Mouse (Mus musculus): ENCODE measurements around the gene Gas8. TPM values are rescaled to one million over a fixed set of nuclear protein-coding genes. Genes with fewer than 3 reads are reported as not detected.

Gene Gas8
- polyA plus RNA-seq, 2 experiments = 30.9 to 34.0 TPM

GRCm38 (mm10) chr8:123478456-123479218 is 40.0 kb upstream of the Gas8 start:
- peaks cover 29% of the 10 kb centered on the region for H3K36me3 ChIP-seq (ENCODE audit: control insufficient read depth, insufficient read depth, low read length)
- no peak for TF ChIP-seq POLR2A (IDR thresholded peaks at IDR 0.05; ENCODE audit: borderline replicate concordance, extremely low read depth, insufficient read depth, insufficient read length)
- WGBS = 33% methylated on average over 16 of the region's 16 CpGs
- ATAC-seq (ENCODE audit: low FRiP score, low read depth) (no peak), DNase-seq (ENCODE audit: low spot score) (peak; percentile 20)
- H3K4me1 ChIP-seq (ENCODE audit: control insufficient read depth, insufficient read depth, low read length) = peaks cover 10% of the 10 kb centered on the region
- peak overlapping the region; percentile 90; the same call in 1 of the 2 replicates for H3K27ac ChIP-seq (replicated peaks; ENCODE audit: low read depth, low read length)
- peak overlapping the region; percentile 90 for H3K4me3 ChIP-seq (replicated peaks; ENCODE audit: low read length)
- H3K9me3 ChIP-seq (ENCODE audit: control insufficient read depth, low read length) = no peaks in the 10 kb centered on the region
- H3K4me2 ChIP-seq (replicated peaks; ENCODE audit: low read depth, low read length, severe bottlenecking) = peak overlapping the region; percentile 81
- H3K9ac ChIP-seq (ENCODE audit: low read depth, low read length, severe bottlenecking) = peak overlapping the region; percentile 78
- no peaks in the 10 kb centered on the region for H3K27me3 ChIP-seq (ENCODE audit: control insufficient read depth, insufficient read depth, low read length)

- no peak overlapping the region for H3K27ac ChIP-seq (replicated peaks; ENCODE audit: low read depth, low read length)
- no peak overlapping the region for H3K4me2 ChIP-seq (replicated peaks; ENCODE audit: low read depth, low read length, severe bottlenecking)
- H3K9me3 ChIP-seq (ENCODE audit: control insufficient read depth, low read length) = no peaks in the 10 kb centered on the region
- 86% methylated on average over 7 of the region's 7 CpGs for WGBS
- H3K9ac ChIP-seq (ENCODE audit: low read depth, low read length, severe bottlenecking) = no peak overlapping the region
- DNase-seq (ENCODE audit: low spot score) (no peak), ATAC-seq (ENCODE audit: low FRiP score, low read depth) (no peak)
- no peak for TF ChIP-seq POLR2A (IDR thresholded peaks at IDR 0.05; ENCODE audit: borderline replicate concordance, extremely low read depth, insufficient read depth, insufficient read length)
- peaks cover 10% of the 10 kb centered on the region for H3K4me1 ChIP-seq (ENCODE audit: control insufficient read depth, insufficient read depth, low read length)
- peaks cover 67% of the 10 kb centered on the region for H3K36me3 ChIP-seq (ENCODE audit: control insufficient read depth, insufficient read depth, low read length)
- H3K4me3 ChIP-seq (replicated peaks; ENCODE audit: low read length) = no peak overlapping the region
- no peaks in the 10 kb centered on the region for H3K27me3 ChIP-seq (ENCODE audit: control insufficient read depth, insufficient read depth, low read length)
Measured at GRCm38 (mm10) chr8:123482627-123483026, 36.0 kb upstream of the Gas8 start.

DNA sequence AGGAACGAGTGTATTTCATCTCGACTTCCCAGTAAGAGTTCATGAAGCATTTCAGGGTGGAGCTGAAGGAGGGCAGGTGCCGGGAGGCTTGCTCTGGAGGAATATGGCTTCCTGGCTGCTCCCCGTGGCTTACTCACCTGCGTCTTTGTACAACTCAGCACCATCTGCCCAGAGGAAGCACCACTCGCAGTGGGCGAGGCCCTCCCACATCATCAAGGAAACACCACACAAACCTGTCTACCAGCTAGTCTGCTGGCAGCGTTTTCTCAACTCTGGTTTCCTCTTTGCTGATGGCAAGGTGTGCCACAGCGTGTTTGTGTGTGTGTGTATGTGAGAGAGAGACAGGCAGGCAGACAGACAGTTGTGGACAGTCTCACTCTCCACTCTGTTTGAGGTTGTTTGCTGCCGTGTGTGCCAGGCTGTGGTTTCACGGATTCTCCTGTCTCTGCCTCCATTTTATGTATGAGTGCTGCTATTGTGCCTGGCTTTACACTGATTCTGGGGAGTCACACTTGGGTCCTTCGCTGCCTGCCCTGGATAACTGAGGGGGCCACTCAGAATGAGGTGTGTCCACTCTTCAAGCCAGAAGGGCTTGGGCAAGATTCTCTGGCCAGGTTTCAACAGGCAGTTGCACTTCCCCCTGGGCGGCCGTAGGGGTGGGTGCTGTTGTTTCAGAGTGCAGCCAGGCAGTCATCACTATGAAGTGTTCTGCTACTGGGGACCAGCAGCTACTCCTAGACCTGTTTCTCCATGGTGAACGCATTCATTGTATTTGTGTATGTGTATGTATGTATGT is 27.2 kb upstream of the Gas8 start:
- 86% methylated on average over 15 of the region's 15 CpGs for WGBS
- H3K4me2 ChIP-seq (replicated peaks; ENCODE audit: low read depth, low read length, severe bottlenecking) = no peak overlapping the region
- H3K9ac ChIP-seq (ENCODE audit: low read depth, low read length, severe bottlenecking) = no peak overlapping the region
- H3K27ac ChIP-seq (replicated peaks; ENCODE audit: low read depth, low read length) = no peak overlapping the region
- peaks cover 94% of the 10 kb centered on the region for H3K36me3 ChIP-seq (ENCODE audit: control insufficient read depth, insufficient read depth, low read length)
- no peak for ATAC-seq (ENCODE audit: low FRiP score, low read depth)
- H3K9me3 ChIP-seq (ENCODE audit: control insufficient read depth, low read length) = no peaks in the 10 kb centered on the region
- H3K4me3 ChIP-seq (replicated peaks; ENCODE audit: low read length) = no peak overlapping the region
- no peaks in the 10 kb centered on the region for H3K27me3 ChIP-seq (ENCODE audit: control insufficient read depth, insufficient read depth, low read length)
- no peak for DNase-seq (ENCODE audit: low spot score)
- TF ChIP-seq POLR2A (IDR thresholded peaks at IDR 0.05; ENCODE audit: borderline replicate concordance, extremely low read depth, insufficient read depth, insufficient read length) = no peak
- no peaks in the 10 kb centered on the region for H3K4me1 ChIP-seq (ENCODE audit: control insufficient read depth, insufficient read depth, low read length)

DNA sequence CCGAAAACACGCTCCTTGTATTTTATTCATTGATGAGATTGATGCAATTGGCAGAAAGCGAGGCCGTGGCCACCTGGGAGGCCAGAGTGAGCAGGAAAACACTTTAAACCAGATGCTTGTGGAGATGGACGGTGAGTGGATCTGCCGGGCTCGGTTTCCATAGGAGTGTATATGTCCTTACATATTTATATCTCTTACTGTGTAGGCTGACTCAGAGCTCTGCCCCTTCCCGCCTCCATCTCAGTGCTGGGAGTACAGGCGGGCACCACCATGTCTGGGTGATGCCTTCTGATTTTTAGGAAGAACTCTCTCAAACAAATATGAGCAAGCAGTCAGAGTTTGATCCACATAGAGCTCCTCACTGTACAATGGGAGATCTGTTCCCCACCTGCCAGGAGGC is 25.7 kb upstream of the Gas8 start:
- DNase-seq (ENCODE audit: low spot score) = no peak
- Histone ChIP-seq H3K4me1 (ENCODE audit: control insufficient read depth, insufficient read depth, low read length) (no peaks in the 10 kb centered on the region), H3K9ac (ENCODE audit: low read depth, low read length, severe bottlenecking) (no peak overlapping the region), H3K36me3 (ENCODE audit: control insufficient read depth, insufficient read depth, low read length) (peaks cover 90% of the 10 kb centered on the region), H3K4me2 (replicated peaks; ENCODE audit: low read depth, low read length, severe bottlenecking) (no peak overlapping the region), H3K9me3 (ENCODE audit: control insufficient read depth, low read length) (no peaks in the 10 kb centered on the region), H3K4me3 (replicated peaks; ENCODE audit: low read length) (no peak overlapping the region), H3K27me3 (ENCODE audit: control insufficient read depth, insufficient read depth, low read length) (no peaks in the 10 kb centered on the region), H3K27ac (replicated peaks; ENCODE audit: low read depth, low read length) (no peak overlapping the region)
- 93% methylated on average over 9 of the region's 9 CpGs for WGBS
- no peak for TF ChIP-seq POLR2A (IDR thresholded peaks at IDR 0.05; ENCODE audit: borderline replicate concordance, extremely low read depth, insufficient read depth, insufficient read length)
- ATAC-seq (ENCODE audit: low FRiP score, low read depth) = no peak

GRCm38 (mm10) chr8:123497699-123498098 is 20.9 kb upstream of the Gas8 start:
- Histone ChIP-seq H3K27ac (replicated peaks; ENCODE audit: low read depth, low read length) (no peak overlapping the region), H3K9ac (ENCODE audit: low read depth, low read length, severe bottlenecking) (no peak overlapping the region), H3K36me3 (ENCODE audit: control insufficient read depth, insufficient read depth, low read length) (peaks cover 92% of the 10 kb centered on the region), H3K27me3 (ENCODE audit: control insufficient read depth, insufficient read depth, low read length) (no peaks in the 10 kb centered on the region), H3K9me3 (ENCODE audit: control insufficient read depth, low read length) (no peaks in the 10 kb centered on the region), H3K4me1 (ENCODE audit: control insufficient read depth, insufficient read depth, low read length) (no peaks in the 10 kb centered on the region), H3K4me2 (replicated peaks; ENCODE audit: low read depth, low read length, severe bottlenecking) (no peak overlapping the region), H3K4me3 (replicated peaks; ENCODE audit: low read length) (no peak overlapping the region)
- TF ChIP-seq POLR2A (IDR thresholded peaks at IDR 0.05; ENCODE audit: borderline replicate concordance, extremely low read depth, insufficient read depth, insufficient read length) = no peak
- DNase-seq (ENCODE audit: low spot score) (no peak), ATAC-seq (ENCODE audit: low FRiP score, low read depth) (no peak)
- WGBS = 82% methylated on average over 4 of the region's 4 CpGs
